Mouse (Mus musculus): ENCODE measurements at regions not wholly inside any gene's neighbourhood (a gene's known extent, or its start where the extent isn't known, plus 50 kb on each side); places are given as distances from the start of the nearest gene placed in this dataset.
"Not testable (repeated sequence)": the region's sequence is repeated elsewhere in the genome, so short reads cannot be mapped to it uniquely, and the experiment has no call there.

DNA sequence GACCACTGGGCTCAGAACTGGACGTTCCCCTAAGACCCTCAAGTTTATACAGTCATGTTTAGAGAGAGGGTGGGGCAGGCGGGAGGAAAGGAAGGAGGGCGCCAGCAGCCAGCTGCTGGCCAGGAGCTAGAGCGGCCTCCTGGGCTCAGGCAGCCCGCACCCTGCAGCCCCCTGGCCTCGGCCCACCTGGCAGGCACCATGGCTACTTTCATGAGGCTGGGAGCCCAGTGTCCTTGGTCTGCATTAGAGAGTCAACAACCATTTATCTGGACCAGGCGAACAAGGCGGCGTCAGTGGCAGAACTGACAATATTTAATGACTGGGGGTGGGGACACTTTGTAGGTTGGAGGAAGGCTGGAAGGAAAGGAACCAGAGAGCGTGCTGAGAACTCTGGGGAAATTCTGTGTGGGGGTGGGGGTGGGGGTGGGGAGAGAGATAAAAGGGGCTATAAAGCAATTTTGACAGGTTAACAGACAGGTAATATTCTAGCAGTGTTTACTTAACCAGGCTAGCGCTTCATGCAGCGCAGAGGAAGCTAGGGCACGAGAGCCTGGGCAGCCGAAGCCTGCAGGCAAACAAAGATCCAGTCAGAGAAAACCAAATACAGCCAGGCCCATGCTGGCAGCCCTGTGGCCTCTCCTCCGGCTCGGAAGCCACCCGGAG, 365.6 kb downstream of the Sox9 start:
- no peak for ATAC-seq (replicated peaks; ENCODE audit: low FRiP score, poor library complexity, severe bottlenecking)

DNA sequence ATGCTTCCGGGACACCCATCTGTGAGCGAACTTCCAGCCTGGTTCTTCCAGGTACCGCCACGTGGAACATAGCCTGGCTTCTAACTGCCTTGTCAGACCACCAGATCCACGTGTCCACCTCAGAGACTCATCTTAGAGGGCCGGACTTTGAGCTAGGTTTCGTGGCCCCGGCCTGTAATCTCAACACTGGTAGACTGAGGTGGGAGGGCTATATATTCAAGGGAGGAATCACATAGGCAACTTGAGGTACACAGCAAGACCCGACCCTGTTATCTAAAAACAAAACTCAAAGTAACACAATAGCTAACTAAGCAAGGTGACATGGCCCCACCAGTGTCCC, 366.1 kb downstream of the Sox9 start:
- no peak for ATAC-seq (replicated peaks; ENCODE audit: low FRiP score, poor library complexity, severe bottlenecking)

DNA sequence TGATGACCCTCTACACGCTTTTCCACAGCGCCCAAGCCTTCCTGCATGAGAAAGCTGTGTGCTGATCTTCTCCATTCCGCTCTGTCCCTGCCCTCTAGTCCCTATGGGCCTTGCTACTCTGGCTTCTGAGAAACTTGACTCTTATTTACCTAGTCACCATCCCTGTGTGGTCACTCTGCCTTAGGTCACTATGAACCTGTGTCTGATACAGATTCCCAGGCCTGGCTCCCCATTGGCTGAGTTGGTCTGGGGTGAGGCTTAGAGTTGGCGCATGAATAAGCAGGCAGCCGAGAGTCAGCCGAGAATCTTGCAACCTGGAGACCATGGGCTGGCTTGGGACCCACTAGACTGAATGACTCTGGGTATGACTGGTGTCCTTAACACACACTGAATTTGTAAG, 373.5 kb downstream of the Sox9 start:
- ATAC-seq (replicated peaks; ENCODE audit: low FRiP score, poor library complexity, severe bottlenecking), result no peak

DNA sequence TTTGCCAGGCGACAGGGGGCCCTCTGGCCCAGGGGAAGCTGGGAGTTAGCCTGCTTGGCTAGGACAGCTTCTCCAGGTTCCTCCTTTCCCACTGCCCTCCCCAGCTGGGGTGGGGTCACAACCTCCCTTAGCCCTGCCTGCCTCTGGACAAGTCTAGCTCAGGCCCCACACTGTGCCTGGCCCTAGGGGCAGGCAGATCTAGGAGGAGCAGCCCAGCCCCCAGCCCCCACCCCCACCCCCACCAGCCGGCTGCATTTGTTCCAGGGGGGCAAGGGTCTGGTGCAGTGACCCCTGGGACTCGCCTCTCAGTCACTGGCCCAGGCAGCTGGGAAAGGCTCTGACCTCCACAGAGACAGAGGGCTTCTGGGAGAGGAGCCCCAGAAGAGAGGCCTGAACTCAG, 381.9 kb downstream of the Sox9 start:
- no peak for ATAC-seq (replicated peaks; ENCODE audit: low FRiP score, poor library complexity, severe bottlenecking)

DNA sequence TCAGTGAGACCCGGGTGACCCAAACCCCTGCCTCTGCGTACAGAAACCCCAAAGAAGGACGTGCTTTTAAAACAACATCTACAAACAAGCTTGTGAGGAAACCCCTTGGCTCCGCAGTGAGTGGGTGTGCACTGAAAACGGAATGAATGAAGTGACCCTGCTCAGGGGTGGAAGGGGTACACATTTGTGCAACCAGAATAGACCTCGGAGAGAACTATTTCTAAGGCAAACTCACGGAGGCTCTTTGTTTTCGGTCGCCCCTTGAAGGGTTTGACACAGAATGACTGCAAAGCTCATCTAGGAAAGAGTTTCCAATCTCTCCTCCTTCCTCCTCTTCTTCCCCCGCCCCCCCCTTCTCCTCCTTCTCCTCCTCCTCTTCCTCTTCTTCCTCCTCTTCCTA, 382.5 kb downstream of the Sox9 start:
- no peak for ATAC-seq (replicated peaks; ENCODE audit: low FRiP score, poor library complexity, severe bottlenecking)

DNA sequence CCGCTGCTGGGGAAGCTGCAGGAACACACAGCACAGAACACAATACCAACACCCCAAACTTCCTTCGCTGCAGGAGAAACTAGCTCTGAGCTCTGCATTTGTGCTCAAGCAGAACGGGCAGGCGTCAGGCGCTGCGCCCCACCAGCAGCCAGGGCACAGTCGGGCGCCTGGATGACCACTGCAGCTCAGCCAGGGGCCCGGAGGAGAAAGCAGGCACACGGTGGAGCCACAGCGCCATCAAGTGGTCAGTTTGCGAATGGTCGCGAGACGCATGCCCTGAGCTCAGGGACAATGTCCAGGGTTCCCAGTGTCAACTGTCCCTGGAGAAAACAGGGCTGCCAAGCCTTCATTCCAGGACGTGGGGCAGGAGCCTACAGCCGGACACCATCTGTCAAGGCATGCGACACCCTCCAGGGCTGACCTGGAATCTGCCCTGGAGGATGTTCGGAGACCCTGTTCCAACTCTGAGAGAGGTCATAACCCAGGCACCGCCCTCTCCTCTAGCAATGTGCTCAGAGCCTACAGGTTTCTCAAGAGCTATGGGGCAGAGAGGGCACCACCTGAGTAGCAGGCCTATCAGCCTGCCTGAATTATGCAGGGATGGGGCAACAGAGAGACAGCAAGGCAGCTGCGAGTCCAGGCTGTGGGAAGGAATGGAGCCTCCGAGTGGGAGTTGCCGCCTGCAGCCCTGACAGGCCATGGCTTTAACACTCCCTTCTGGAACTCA, 383.2 kb downstream of the Sox9 start:
- ATAC-seq (replicated peaks; ENCODE audit: low FRiP score, poor library complexity, severe bottlenecking), result no peak

DNA sequence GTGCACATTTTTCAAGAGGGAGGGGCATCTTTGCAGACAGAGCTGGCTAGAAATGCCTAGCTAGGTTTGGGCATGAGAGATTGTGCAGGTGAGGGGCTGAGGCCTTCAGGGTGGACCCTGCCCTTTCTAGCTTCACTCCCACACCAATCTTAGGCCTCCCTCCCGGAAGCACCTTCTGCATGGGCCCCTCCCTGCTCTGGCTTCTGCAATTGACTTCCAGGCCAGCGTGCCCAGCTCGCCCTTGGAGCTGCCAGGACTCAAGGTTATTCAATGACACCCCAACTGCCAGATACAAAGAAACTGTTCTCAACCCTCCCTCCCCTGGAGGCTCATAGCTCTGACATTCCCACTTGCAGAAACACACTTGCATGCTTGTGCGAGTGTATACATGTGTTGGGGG, 384.5 kb downstream of the Sox9 start:
- no peak for ATAC-seq (replicated peaks; ENCODE audit: low FRiP score, poor library complexity, severe bottlenecking)

DNA sequence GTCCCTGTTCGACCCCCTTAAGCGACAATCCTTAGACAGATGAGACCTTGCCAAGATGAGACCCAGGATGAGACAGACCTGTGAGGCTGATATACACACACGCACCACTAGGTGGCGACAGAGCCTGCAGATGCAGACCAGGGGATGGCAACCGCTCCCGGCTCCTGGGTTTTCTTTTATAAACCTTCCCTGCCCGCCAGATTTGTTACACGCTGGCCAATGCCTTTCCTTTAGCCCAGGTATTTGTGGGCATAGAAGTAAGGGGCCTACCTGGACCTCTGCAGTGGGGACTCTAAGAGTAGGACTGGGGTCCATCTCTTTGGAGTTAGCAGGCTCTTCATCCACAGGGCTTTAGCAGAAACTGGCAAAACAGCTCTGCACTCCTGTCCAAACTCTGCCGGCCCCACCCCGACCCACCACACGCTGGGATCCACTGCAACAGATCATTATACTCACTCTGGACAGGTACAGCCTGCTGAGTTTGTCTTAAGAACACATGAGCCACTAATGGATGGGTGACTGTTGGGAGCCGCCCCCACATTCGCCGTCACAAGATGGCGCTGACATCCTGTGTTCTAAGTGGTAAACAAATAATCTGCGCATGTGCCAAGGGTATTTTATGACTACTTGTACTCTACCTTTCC, 390.6 kb downstream of the Sox9 start:
- peak; percentile 76 for ATAC-seq (replicated peaks; ENCODE audit: low FRiP score, poor library complexity, severe bottlenecking)

DNA sequence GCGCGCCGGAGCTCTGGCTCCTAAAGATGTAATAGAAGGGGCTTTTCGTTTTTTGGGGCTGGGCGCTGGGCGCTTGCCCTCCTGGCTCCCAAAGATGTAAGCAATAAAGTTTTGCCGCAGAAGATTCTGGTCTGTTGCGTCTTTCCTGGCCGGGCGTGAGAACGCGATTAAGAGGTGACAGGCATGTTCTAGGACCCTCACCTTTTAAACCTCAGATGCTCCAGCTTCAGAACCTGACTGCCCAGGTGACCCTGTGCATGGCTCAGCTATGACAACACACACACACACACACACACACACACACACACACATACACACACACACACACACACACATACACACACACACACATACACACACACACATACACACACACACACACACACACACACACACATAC, 391.3 kb downstream of the Sox9 start:
- not testable (repeated sequence) for ATAC-seq (replicated peaks; ENCODE audit: low FRiP score, poor library complexity, severe bottlenecking)

DNA sequence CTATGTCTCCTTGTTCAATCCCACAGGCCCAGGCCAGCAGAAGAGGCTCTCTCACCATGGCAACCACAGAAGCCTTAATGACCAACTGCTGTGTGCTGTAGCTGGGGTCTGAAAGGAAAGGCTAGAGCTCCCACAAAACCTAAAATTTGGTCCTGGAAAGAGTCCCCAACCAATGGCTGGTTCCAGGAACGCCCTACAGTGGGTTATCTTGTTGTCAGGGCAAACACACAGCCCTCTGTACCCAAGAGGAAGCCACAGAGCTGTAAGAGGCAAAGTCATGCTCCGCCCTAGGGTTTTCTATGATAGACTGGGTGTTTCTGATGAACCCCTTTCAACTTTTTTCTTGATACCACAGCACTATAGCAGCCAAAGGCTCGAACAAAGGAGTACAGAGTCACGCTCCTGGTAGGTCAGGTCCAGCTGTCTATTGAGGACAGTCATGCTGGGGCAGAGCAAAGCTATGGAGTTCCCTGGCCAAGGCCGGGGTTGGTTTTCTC, 392.0 kb downstream of the Sox9 start:
- ATAC-seq (replicated peaks; ENCODE audit: low FRiP score, poor library complexity, severe bottlenecking), result peak; percentile 74

DNA sequence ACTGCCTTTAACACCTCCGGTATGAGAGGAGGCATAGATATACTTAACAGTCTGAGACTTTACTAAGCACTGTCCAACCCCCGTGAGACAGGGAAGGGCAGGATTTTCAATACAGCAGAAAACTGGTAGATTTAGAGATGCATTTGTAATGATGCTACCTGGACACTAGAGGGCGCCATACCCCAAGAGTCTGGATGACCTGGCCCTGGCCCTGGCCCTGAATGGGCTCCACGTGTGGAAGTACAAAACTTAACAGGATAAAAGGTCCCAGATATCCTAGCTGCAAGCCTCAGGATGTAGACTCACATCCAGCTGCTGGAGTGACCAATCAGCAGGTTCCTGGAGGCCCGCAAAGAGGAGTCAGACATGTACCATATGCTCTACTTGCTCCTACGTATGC, 393.3 kb downstream of the Sox9 start:
- ATAC-seq (replicated peaks; ENCODE audit: low FRiP score, poor library complexity, severe bottlenecking), result no peak

DNA sequence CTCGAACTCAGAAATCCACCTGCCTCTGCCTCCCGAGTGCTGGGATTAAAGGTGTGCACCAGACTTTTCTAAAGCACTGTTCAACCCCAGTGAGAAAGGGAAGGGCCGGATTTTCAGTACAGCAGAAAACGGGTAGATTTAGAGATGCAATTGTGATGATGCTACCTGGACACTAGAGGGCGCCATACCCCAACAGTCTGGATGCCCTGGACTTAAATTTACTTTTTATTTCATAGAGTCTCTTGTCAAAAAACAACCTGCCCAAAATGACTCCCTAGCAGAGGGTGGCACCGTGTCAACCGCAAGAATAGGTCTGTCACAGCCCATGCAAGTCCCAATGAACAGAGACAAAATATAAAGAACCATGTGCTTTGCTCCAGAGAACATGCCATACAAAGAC, 394.2 kb downstream of the Sox9 start:
- no peak for ATAC-seq (replicated peaks; ENCODE audit: low FRiP score, poor library complexity, severe bottlenecking)

DNA sequence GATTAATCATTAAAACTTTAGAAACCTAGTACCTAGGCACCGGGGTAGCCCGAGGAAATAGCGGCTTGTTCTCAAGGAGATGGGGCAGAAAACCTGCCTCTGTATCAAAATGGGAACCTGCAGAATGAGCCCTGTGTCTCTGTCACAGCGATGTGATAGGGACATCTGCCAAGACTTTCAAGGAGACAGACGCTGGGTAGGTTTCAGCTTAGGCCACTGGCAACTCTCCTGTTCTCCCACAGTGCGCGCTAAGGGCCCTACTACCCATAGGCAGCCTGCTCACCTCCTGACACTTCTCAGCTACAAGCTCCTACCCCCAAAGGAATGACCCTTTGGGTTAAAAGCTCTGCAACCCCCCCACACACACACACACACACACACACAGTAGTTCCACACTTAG, 396.4 kb downstream of the Sox9 start:
- no peak for ATAC-seq (replicated peaks; ENCODE audit: low FRiP score, poor library complexity, severe bottlenecking)

DNA sequence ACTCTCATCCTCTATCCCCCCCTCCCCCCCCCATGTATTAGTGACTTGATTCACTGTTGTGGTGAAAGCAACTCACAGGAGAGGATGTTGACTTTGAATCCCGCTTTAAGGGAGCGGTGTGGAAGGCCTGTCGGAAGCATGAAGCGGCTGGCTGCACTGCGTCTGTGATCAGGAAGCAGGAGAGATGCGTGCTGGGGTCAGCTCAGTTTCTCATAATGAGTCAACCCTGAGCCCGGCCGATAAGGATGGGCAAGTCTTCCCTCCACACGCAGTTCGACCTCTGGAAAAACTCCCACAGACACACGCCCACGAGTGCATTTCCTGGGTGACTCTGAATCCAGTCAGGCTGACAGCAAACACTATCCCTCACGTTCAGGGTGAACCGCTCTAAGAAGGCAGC, 398.0 kb downstream of the Sox9 start:
- ATAC-seq (replicated peaks; ENCODE audit: low FRiP score, poor library complexity, severe bottlenecking), result no peak

DNA sequence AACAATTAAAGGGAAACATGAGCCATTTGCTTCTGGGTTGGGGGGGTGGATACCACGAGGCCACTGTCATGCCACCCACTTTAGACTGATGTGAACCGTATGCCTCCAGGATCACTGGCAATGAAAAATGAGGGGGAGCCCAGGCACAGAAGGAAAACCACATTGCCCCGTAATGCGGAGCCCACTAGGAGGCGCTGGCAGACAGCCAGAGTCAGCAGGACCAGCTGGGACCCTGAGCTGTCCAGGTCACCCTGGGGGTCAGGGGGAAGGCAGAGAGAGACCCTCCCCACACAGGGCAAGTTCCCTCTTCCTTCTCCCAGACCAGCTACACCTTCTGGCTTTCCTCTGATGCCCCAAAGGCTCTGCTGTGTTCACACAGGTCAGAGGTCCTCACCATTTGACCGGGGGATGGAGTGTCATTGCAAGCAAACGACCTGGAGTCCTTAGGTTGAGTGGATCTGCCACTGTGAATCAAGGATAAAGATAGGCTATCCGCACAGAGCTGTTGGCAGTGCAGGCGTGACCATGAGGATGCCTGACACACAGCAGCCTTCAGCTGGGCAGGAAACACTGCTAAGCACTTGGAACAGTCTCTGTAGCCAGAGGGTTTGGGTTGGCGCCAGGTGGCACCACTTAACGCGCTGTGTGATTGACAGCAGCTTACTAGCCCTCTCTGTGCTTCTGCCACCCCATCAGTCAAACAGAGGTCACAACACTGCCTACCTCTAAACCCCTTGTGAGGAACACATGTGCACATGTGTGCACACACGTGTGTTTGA, 400.2 kb downstream of the Sox9 start:
- ATAC-seq (replicated peaks; ENCODE audit: low FRiP score, poor library complexity, severe bottlenecking), result no peak

DNA sequence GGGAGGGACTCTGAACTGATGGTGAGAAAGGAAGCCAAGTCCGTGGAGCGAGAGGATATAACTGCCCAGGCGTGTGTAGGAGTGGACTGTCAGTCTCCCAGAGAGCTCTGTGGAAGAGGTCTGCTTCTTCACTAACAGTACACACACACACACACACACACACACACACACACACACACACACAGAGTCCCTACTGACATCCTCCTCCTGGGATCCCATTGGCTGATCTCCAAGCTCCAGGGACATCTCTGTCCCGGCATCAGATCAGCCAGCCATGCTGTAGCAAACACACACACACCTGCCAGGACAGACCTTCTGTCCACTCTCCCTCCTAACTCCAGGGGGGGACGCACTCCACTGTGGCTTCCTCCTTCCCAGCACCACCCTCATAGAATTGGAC, 401.5 kb downstream of the Sox9 start:
- no peak for ATAC-seq (replicated peaks; ENCODE audit: low FRiP score, poor library complexity, severe bottlenecking)

DNA sequence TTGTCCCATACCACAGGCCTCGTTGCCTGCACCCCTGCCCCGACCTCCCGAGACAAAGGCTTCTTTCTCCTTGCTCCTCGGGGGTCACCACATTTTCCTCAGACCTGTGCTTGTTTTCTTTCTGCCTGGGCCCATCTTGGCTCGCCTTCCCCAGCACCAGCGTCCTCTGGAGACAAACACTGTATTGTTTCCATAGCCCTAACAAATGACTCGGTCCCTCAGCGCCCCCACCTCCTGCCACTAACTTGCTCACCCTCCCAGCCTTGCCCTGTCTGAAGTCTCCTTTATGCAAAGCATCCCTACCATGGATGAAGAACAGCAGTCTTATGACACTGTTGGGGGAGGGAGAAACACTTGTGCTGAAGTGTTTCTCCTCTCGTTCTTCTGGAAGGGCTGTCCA, 402.1 kb downstream of the Sox9 start:
- no peak for ATAC-seq (replicated peaks; ENCODE audit: low FRiP score, poor library complexity, severe bottlenecking)

DNA sequence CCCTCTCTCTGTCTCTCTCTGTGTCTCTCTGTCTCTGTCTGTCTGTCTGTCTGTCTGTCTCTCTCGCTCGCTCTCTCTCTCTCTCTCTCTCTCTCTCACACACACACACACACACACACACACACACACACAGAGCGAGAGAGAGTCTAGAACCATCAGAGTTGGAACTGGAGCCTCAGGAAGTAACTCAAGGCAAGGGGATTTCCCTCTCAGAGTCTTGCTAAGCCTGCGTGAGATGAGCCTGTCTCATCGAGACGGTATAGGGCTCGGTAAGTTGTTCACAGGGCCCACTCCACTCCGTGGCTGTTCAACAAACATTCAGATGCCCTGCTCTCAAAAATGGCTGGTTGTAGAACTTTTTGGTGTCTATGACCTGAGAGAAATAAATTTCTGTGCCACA, 405.4 kb downstream of the Sox9 start:
- ATAC-seq (replicated peaks; ENCODE audit: low FRiP score, poor library complexity, severe bottlenecking), result no peak

DNA sequence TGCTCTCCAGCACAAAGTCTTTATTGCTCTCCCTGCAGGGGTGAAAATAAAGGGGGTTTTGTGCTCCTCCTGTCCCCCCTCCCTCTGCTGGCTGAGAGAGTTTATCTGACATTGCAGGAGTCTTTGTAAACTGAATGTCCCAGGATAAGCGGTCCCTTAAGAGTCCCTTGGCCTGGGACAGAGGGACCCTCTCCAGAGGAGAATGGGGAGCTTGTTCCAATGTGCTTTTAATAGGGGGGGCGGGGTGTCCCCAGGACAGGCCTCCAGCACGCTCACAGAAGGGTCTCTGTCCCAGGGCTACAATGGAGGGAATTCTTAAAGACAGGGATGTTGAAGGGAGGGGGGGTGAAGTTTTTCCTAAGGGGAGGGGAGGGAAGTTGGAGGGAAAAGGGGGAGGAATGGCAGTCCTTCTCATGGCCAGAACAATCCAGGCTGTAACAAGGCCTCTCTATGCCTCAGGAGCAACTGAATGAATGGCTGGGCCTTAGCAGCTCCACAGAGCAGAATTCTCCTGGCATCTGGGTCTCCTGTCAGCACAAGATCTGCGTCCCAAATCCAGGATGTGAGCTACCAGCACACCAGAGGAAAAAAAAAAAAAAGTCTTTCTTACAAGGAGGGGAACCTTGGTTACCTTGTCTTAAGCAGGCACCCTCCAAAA, 406.4 kb downstream of the Sox9 start:
- ATAC-seq (replicated peaks; ENCODE audit: low FRiP score, poor library complexity, severe bottlenecking), result no peak

DNA sequence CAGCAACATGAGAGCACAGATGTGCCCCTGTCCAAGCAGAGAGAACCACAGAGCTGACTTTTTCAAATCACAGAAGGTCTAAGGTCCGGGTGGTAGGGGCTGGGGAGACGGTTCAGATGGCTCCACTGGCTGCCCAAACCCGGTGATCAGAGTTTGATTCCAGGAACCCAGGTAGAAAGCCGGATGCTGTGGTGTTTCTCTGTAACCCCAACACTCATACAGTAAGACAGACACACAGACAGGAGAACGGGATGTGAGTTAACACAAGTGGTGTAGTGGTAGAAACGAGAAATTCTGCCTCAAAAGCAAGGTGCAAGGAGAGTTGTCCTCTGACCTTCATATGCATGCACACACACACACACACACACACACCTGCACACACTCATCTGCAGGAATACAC, 408.0 kb downstream of the Sox9 start:
- ATAC-seq (replicated peaks; ENCODE audit: low FRiP score, poor library complexity, severe bottlenecking), result no peak

Measured in erythroid progenitor cell, adult 5-6 weeks (primary cell).